Mouse (Mus musculus) left cerebral cortex, postnatal 25 days (tissue): ENCODE measurements at regions not wholly inside any gene's neighbourhood (a gene's known extent, or its start where the extent isn't known, plus 50 kb on each side); places are given as distances from the start of the nearest gene placed in this dataset.

Experiments used
- DNase-seq, 2 experiments: peaks; one replicate each; pipeline ENCODE4 v3.0.0; 2022; ENCODE audit warnings: low spot score in 2 of 2, mixed read lengths in 1 of 2
- intact Hi-C: fragments of 180-260 bp; cut with DNase I; formaldehyde crosslinking; loops from one replicate; pipeline ENCODE4 v1.15.1; 2025

DNA sequence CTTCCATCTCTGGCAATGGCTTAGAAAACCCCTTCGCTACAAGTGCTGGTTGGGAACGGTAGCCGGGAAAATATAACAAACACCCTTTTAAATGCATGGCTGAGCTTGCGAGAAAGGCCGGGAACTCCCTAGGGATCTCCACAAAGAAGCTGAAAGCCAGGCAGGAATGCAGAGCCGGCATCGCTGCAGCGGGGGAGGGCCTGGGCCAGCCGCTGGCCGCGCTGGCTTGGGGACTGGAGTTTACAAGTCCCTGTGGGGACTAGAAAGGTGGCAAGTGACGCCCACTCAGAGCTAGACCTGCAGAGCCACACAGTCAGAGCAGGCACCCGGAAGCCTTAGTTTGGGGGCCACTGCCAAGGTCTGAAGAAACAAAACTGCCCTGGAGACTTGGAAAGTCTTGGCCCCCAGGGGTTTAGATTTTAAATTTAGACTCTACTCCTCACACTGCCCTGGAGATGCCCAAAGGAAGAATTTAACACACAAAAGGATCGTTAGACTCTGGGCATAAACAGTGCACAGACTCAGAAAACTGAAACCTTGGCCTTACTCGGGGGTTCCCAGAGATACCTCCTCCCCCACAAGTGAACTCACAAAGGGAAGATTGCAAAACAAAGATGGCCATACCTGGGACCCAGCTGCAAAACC, 59.4 kb downstream of the 1700001O22Rik start:
- intact Hi-C loops: no loop called here
- no peak for DNase-seq

DNA sequence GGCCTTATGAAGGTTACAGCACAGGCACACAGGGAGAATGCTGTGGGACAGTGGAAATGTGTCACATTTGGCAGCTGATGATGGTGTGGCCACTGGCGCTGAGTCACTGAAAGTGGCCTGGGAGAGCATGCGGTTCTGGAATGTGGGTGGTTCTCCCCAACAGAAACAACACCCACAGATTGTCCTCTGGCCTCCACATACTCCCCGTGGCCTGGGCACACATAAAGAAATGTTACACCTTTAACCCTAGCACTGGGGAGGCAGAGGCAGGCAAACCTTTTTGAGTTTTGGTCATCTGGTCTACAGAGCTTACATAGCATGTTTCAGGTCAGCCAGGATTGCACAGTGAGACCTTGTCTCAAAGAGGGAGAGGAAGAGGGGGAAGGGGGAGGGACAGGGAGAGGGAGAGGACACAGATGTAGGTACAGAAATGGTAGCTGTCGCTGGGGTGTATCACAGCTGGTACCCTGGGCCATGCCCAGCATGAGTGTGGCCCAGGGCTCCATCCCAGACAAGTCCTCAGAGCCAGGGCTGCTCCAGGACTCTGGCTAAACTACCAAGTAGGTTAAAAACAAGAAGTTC, 60.1 kb downstream of the 1700001O22Rik start:
- intact Hi-C loops: no loop called here
- no peak for DNase-seq

DNA sequence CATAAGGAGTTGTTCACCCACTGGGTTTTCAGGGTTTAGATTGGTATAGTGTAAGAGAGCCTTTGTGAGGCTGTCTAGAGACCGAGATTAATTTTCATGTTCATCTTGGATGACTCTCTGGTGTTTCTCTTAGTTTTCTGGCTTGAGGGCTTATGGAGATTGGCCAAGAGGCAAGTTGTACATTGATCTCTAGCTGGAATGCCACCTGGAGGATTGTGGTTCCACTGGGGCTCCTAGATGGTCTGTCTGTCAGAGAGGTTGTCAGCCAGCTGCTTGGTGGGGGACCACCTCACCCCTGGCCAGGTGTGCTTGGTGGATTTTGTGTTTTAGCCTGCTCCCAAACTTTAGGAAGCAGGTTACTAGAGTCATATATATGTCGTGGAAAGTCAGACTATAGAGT, 62.0 kb downstream of the 1700001O22Rik start:
- no peak for DNase-seq
- intact Hi-C loops: no loop called here

DNA sequence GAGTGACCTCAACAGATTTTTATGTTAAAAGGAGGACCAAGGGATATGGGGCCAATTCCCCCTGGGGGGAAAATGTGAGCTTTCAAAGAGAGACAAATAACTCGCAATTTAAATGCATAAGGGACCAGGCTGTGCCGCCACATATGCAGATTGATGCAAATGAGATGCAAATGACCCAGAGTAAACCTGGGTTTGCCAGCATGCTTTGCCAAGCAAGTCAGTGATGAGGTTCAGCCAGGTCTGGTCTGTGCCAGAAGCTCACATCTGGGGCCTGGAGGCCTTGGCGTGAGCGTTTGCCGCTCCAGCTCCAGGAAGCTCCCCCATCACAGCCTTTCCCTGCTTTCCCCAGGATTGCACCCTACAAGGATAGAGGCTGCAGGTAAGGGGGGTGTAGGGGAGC, 65.7 kb downstream of the 1700001O22Rik start:
- intact Hi-C loops: no loop called here
- DNase-seq: peak; percentile 47 to 81

DNA sequence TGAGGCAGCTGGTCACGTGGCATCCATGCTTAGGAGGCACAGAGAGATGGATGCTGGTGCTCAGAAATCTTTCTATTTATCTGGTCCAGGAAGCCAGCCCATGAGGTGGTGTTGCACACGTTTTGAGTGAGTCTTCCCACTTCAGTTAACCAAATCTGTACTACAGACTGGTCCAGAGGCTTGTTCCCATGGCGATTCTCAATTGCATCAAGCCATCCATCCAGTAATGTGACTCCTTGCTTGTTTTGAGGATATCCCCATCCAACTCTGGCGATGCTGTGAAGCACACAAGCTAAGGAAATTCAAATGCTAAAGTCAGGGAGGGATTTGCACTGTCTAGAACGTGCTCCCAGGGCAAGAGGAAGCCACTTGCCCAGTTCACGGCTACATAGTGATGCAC, 66.8 kb downstream of the 1700001O22Rik start:
- intact Hi-C loops: no loop called here
- DNase-seq: no peak

DNA sequence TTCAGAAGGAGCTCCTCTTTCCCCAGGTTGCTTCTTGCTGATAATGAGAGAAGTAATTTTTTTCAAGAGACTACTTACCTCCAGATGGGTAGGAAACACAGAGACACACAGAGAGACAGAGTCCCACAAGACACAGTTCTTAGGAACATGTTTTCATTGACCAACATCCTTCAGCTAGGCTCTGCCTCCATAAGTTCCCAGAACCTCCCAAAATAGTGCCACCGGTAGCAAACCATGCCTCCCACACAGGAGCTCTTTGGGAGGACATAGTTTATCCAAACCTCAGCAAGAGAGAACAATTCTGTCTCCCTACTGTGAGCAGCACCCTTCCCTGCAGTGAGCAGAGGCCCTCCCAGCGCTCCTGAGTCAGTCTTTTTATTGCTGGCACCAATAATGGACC, 67.2 kb downstream of the 1700001O22Rik start:
- DNase-seq: peak in 1 of 2 experiments; percentile 52
- intact Hi-C loops: no loop called here

DNA sequence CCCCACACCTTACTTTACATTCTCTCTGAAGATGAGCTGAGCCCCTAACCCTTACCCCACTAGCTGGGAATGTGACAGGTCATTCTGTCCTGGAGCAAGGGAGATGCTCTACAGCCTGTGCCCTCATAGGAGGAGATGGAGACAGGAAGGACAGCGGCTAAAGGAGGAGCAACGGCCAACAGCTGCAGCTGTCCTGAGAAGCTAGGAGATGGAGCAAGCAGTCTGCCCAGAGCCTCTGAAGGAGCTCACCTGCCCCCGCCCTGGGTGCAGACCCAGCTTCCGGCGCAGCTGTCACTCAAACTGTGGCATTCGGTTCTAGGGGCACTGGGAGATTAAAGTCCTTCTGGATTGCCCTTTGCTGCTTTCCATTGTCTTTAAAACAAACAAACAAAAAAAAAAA, 69.6 kb downstream of the 1700001O22Rik start:
- intact Hi-C loops: no loop called here
- DNase-seq: no peak

DNA sequence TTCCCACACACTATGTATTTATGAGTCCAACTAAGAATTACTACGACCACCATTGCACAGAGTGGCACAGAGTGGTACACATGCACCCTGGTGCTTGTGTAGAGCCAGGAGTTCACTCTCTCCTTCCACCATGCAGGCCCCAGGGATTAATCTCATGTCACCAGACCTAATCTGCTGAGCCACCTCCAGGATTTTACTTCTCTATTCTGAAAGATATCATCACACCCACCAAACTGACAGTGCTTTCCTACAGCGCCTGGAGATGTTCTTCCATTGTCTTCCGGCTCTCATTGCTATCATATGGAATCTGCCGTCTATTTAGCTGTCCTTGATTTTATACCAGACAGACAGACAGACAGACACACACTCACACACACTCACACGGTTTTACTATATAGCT, 71.6 kb downstream of the 1700001O22Rik start:
- intact Hi-C loops: no loop called here
- no peak for DNase-seq

DNA sequence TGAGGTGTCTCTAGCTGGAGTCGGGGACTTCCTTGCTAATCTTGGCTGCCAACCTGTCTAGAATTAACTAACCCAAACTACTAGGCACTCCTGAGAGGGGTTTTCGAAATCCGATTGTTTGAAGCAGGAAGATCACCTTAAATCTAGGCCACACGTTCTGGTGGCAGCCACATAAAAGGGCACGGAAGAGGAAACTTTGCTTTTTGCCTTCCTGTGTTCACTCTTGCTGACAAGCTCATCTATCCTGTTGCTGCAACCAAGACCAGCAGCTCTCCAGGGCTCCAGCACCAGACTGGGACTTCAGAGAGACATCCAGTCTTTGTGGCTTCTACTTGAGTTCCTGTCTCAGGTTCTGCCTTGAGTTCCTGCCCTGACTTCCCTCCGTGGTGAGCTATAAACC, 75.5 kb downstream of the 1700001O22Rik start:
- intact Hi-C loops: no loop called here

DNA sequence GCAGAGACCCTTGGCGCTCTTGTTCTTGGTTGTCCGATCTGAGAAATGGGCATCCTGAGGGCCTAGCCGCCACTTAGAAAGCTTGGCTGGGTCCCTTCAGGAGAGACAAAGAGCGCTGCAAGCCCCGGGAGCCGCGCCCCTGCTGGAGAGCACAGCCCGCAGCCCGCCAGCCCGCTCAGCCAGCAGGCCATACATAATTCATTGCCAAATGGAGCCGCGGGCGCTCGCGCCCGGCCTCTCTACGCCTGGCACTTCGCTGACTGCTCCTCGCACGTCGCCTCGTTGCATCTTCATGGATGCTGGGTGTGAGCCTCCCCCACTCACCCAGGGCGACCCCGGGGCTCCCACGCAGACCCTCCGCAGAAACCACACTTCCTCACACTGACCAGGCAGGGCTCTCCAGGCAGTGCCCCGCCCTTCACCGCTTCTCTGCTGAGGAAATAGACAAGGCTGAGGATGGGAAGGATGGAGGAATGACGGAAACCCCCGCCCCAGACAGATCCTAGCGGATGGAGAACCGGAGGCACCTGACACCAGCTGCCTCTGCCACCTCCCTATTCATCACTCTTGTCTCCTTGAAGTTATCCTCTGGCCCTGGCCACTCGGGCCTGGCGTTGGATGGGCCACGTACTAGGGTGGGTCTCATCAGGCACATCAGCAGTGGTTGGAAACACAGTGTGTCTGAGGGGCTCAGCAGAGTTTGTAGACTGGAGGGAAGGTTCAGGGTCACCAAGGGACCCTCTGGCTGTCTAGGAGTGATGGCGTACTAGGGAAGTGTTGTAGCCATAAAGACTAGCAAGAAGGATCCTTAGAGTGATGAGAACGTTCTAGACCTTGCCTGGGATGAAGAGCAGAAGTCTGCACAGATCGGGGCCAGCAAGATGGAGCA, 77.6 kb downstream of the 1700001O22Rik start:
- peak in 1 of 2 experiments; percentile 62 for DNase-seq
- intact Hi-C loops: no loop called here

More for the DNA sequence above, 75.5 kb downstream of the 1700001O22Rik start:
- DNase-seq: no peak

DNA sequence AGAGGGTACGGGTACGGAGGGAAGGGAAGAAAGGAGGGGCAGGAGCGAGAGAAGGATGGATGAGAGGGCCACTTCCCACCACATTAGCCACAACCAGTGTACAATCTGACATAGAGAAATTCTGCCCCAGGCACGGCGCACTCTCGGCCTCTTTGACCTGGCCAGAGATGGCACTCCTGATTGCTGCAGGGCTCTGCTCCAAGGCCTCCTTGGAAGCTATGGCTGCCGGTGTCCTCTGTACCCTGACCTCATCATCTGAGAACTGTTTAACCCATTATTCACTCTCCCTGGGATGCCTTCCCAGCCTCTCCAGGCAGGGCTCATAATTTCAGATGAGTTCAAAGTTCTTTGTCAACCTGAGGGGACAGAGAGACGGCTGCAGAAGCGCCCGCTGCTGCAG, 78.3 kb downstream of the 1700001O22Rik start:
- no peak for DNase-seq
- intact Hi-C loops: no loop called here

DNA sequence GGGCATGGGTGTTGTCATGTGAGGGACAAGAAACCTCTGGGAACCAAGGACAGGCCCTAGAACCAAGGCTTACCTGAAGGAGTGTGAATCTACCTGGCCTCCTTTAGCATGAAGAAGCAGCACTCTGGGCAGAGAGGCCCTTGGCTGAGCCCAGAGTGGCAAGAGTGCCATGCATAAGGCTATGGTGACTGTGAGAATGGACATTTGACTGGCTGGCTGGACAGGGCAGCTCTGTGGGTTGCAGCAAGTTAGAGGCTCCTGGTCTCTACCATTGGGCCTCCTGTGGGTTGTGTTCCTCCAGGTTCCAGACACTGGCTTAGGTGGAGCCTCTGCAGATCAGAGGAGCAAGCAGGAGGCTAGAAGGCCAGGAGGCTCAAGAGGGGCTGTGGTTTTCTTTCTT, 78.9 kb downstream of the 1700001O22Rik start:
- DNase-seq: no peak
- intact Hi-C loops: no loop called here

DNA sequence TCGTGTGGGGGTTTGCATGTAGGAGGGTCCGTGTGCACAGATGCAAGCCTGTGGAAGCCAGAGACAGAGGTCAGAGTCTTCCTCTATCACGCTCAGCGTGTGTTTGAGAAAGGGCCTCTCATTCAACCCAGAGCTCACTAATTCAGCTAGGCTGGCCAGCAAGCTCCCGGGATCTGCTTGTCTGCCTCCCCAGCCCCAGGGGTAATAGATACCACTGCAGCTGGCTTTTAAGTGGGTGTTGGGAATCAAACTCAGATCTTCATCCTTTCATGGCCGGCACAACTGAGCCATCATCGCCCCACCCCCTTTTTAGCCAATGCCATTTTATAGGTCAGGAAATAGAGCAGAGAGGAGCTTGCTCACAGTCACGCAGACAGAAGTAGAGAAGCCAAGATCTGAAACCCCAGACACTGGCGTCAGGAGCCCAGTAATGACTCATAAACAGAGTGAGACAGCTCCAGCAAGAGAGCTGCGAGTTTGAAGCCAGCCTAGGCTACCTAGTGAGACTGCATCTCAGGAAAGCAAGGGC, 80.3 kb downstream of the 1700001O22Rik start:
- peak in 1 of 2 experiments; percentile 62 for DNase-seq
- intact Hi-C loops: no loop called here

DNA sequence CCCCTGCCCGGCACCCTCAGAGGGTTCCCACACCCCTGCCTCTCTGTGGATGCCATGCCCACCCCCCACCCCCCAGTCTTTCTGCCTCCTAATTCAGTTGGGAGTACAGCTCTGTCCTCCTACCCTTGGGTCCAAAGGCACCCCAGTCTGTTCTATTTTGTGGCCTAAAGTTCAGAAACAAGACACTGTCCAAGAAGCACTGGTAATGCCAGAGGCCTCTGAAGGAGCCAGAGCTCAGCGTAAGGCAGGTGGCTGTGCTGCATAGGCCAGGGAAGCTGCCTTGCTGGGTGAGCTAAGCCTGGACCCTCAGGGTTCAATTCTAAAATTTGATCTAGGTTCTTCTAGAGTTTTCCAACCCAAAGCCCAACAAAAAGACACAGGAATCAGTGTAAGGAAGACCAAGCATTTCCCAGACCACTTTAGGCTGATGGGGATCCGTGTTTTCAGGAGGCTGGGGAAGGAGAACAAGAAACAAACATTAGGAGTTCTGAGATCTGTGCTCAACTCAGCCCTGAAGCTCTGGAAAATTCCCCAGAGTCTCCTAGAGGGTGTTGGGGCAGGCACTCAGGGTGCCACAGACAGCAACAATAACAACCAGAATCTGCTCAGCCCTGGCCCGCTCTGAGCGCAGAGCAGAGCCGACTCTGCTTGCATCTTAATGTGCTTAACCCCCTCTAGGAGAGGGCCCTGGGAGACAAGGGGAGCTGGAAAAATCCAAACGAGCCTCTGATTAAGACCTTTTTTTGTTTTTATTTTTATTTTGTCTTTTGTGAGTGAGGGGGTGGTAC, 81.0 kb downstream of the 1700001O22Rik start:
- intact Hi-C loops: no loop called here
- DNase-seq: peak in 1 of 2 experiments; percentile 59

DNA sequence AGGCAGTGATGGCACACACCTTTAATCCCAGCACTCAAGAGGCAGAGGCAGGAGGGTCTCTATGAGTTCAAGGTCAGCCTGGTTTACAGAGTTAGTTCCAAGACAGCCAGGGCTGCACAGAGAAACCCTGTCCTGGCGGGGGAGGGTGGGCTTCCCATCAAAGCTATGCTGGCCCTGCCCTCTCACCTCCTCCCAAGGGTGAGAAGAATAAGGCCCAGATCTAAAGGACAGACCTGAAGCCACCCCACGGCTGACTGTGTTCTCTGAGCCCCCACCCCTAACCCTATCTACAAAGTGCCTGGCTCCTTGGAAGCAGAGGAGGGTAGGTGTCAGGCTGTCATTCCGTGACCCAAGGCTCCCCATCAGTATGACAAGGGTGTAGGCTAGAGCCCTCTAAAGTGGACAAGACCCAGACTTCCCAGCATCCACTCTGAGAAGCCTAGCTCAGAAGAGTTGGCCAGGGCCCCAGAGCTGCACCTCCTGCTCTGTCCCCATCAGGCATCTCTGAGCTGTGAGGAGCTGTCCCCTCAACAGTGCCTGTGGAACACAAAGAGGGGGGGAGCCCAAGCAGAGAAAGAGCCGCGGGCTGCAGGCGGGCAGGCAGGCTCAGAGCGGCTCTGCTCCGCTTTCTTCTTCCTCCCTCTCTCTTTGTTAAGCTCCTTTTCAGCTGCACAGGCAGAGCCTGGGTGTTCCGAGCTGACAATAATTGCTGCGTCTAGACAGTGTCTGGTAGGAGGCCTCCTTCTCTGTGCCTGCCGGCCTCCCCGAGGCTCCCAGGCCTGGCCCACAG, 81.8 kb downstream of the 1700001O22Rik start:
- DNase-seq: peak; percentile 66 to 80
- intact Hi-C loops: no loop called here

DNA sequence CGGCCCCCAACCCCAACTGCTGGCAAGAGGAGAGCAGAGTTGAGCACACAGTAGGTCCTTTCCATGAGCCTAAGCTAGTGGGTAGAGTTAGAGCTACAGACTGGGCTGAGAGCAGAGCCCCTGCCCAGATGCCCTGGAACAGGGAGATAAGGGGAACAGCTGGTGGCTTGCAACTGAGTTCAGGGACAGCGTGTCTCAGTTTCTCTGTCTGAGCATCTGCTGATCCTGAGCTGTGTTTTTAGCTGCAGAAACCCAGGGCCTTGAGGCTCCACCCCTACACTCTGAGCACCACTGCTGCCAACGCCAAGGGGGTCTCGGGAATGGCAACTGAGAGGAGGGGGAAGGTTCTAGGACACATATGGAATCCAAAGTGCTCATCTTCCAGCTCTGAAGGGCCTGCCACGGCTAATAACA, 82.4 kb downstream of the 1700001O22Rik start:
- intact Hi-C loops: no loop called here
- no peak for DNase-seq

DNA sequence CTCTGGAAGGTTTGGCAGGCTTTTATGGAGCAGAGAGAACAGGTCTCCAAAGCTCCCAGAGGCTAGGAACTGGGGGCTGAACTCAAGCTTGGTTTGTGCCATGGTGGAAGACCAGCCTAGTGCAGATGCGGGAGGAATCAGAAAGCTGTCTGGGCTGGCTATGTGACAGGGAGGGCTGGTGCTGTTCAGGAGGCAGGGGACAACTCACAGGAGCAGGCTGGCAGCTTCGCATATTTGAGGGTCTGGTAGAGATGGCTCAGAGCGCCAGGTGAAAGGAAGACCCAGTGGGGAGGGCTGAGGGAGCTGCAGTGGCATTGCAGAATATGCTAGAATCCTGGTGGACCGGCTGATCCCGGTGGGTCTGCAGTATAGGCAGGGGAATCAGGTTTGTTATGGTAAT, 83.2 kb downstream of the 1700001O22Rik start:
- no peak for DNase-seq
- intact Hi-C loops: no loop called here

DNA sequence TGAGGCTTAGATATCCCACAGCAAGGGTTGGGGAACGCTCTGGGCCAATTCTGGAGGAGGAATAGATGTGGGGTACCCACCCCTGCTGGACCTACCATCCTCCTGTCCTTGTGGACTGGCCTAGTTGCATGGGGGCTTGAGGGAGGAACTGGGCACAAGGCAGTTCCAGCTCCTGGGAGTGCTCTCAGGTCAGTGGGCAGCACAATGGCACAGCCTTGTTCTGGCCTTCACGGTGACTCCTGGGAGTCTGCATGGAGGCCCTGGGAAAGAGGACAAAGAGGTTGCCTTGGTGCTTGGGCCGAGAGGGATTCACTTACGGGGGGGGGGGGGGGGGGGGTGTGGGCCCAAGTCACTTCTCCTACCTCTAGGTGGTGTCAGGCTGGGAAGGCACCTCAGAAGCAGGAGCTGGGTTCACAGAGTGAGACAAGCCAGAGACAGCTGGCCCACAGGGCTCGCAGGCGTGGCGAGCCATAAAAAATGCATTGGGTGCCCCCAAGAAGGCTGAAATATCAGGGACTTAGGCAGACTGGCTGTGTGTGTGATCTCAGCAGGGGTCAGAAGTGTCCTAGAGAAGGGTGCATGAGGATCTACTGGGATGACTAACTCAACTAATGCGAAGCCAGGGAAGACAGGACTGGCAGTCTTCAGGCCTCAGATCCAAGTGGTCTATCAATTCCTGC, 83.7 kb downstream of the 1700001O22Rik start:
- no peak for DNase-seq
- intact Hi-C loops: loop anchor here (1.0 to 2.0 kb wide), 6 partner anchors 26 to 247 kb away; partner anchors contain the start of gene Cstad
